Mouse (Mus musculus): ENCODE results near the gene Akt3.

Akt3 gene

GRCm38 (mm10) chr1:177007405-177007804 is 250.6 kb downstream of the Akt3 start:
- no peak for DNase-seq

- DNase-seq: no peak
These were observed 253.8 kb downstream of the Akt3 start for GRCm38 (mm10) chr1:177004041-177004741.

- DNase-seq: no peak
These were observed 255.1 kb downstream of the Akt3 start for GRCm38 (mm10) chr1:177002951-177003350.

GRCm38 (mm10) chr1:176999011-176999410 is 259.0 kb downstream of the Akt3 start:
- DNase-seq: peak; percentile 51

GRCm38 (mm10) chr1:176997711-176998689 is 260.0 kb downstream of the Akt3 start:
- DNase-seq: no peak

- no peak for DNase-seq
These were observed 260.7 kb downstream of the Akt3 start for GRCm38 (mm10) chr1:176997254-176997653.

GRCm38 (mm10) chr1:176996630-176997201 is 261.3 kb downstream of the Akt3 start:
- DNase-seq: peak; percentile 82

GRCm38 (mm10) chr1:176996166-176996565 is 261.8 kb downstream of the Akt3 start:
- DNase-seq: no peak

- DNase-seq: no peak
These were observed 262.6 kb downstream of the Akt3 start for GRCm38 (mm10) chr1:176995419-176995775.

- DNase-seq: no peak
These were observed 263.1 kb downstream of the Akt3 start for GRCm38 (mm10) chr1:176994707-176995418.

- no peak for DNase-seq
These were observed 263.9 kb downstream of the Akt3 start for GRCm38 (mm10) chr1:176994087-176994486.

GRCm38 (mm10) chr1:176993141-176994010 is 264.6 kb downstream of the Akt3 start:
- no peak for DNase-seq

GRCm38 (mm10) chr1:176992517-176992916 is 265.5 kb downstream of the Akt3 start:
- DNase-seq: no peak

GRCm38 (mm10) chr1:176991473-176991872 is 266.5 kb downstream of the Akt3 start:
- no peak for DNase-seq

GRCm38 (mm10) chr1:176986990-176987740 is 270.8 kb downstream of the Akt3 start:
- peak; percentile 35 for DNase-seq

- no peak for DNase-seq
These were observed 271.7 kb downstream of the Akt3 start for GRCm38 (mm10) chr1:176986275-176986674.

- DNase-seq: no peak
These were observed 272.3 kb downstream of the Akt3 start for GRCm38 (mm10) chr1:176985691-176986090.

- no peak for DNase-seq
These were observed 275.3 kb downstream of the Akt3 start for GRCm38 (mm10) chr1:176982671-176983070.

- DNase-seq: no peak
These were observed 276.5 kb downstream of the Akt3 start for GRCm38 (mm10) chr1:176981511-176981910.

- DNase-seq: no peak
These were observed 277.1 kb downstream of the Akt3 start for GRCm38 (mm10) chr1:176980801-176981400.

- no peak for DNase-seq
These were observed 277.9 kb downstream of the Akt3 start for GRCm38 (mm10) chr1:176980140-176980539.
